Mouse (Mus musculus): ENCODE results near the gene Ext2. TPM values are rescaled to one million over a fixed set of nuclear protein-coding genes. Genes with fewer than 3 reads are reported as not detected.

The Ext2 gene
- polyA plus RNA-seq, 2 experiments, result 80.7 to 115 TPM

DNA sequence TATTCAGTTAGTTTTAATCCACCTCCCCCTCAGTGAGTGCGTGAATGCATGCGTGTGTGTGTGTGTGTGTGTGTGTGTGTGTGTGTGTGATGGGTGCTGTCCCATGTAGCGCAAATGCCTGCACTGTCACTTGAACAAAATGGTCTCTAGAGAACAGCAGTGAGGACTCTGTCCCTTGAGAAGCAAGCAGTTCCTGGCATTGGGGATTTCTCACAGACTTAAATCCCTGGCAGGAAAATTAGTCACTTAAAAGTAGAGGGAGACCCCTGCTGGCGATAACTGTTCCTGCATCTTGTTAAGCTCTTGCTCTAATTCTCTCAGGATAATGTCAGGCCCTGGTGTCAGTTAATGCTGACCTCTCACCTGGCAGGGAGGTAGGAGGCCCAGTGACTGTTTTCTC lies 36.2 kb downstream of the Ext2 start:
- H3K27me3 ChIP-seq (ENCODE audit: control insufficient read depth, insufficient read depth, low read length), result no peaks in the 10 kb centered on the region; the same call in 1 of the 2 replicates
- H3K4me2 ChIP-seq (replicated peaks; ENCODE audit: low read depth, low read length, severe bottlenecking), result no peak overlapping the region
- H3K4me3 ChIP-seq (replicated peaks; ENCODE audit: low read length), result no peak overlapping the region
- no peaks in the 10 kb centered on the region for H3K9me3 ChIP-seq (ENCODE audit: control insufficient read depth, low read length)
- no peak overlapping the region for H3K27ac ChIP-seq (replicated peaks; ENCODE audit: low read depth, low read length)
- DNase-seq (ENCODE audit: low spot score) (peak; percentile 85), ATAC-seq (ENCODE audit: low FRiP score, low read depth) (no peak)
- 48% methylated on average over 4 of the region's 4 CpGs for WGBS
- H3K4me1 ChIP-seq (ENCODE audit: control insufficient read depth, insufficient read depth, low read length), result peaks cover 2% of the 10 kb centered on the region; the same call in 1 of the 2 replicates
- H3K9ac ChIP-seq (ENCODE audit: low read depth, low read length, severe bottlenecking), result no peak overlapping the region
- peaks cover 33% of the 10 kb centered on the region for H3K36me3 ChIP-seq (ENCODE audit: control insufficient read depth, insufficient read depth, low read length)
- no peak for TF ChIP-seq POLR2A (IDR thresholded peaks at IDR 0.05; ENCODE audit: borderline replicate concordance, extremely low read depth, insufficient read depth, insufficient read length)

GRCm38 (mm10) chr2:93785432-93785798 lies 37.0 kb downstream of the Ext2 start:
- Histone ChIP-seq H3K9ac (ENCODE audit: low read depth, low read length, severe bottlenecking) (no peak overlapping the region), H3K36me3 (ENCODE audit: control insufficient read depth, insufficient read depth, low read length) (peaks cover 25% of the 10 kb centered on the region)
- 36% methylated on average over 2 of the region's 2 CpGs for WGBS

DNA sequence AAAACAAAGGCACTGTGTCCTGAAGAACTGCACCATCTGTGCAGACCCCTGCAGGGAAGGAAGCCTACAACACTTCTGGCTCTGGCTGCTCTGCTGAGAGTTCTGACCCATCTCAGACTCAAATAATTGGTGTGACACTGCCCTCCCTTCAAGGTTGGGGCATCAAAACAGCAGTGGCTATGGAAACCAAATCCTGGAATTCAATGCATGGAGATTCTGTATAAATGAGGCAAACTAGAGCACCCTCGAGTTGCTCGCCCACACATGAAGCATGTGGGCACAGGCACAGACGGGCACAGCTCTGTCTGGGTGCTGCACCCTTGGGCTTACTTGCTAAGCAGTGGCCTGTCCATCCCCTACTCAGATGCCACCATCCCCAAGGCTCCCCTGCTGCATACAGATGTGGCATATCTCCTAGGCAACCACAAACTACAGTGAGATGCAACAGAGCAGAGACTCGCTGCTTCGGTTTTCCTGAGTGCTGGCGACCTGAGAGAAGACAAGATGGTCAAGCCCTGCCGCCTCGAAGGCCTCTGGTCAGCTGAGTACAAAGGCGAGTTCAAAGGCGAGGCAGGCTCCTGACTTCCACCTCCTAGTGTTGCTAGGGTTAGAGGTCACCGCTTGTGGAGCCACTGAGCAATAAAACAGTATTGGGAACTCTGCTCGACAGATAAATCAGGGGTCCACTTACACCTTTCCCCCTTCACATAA lies 37.5 kb downstream of the Ext2 start:
- Histone ChIP-seq H3K27me3 (ENCODE audit: control insufficient read depth, insufficient read depth, low read length) (no peaks in the 10 kb centered on the region; the same call in 1 of the 2 replicates), H3K9ac (ENCODE audit: low read depth, low read length, severe bottlenecking) (no peak overlapping the region), H3K4me1 (ENCODE audit: control insufficient read depth, insufficient read depth, low read length) (peaks cover 12% of the 10 kb centered on the region), H3K36me3 (ENCODE audit: control insufficient read depth, insufficient read depth, low read length) (peaks cover 20% of the 10 kb centered on the region), H3K9me3 (ENCODE audit: control insufficient read depth, low read length) (no peaks in the 10 kb centered on the region), H3K4me2 (replicated peaks; ENCODE audit: low read depth, low read length, severe bottlenecking) (no peak overlapping the region), H3K4me3 (replicated peaks; ENCODE audit: low read length) (no peak overlapping the region), H3K27ac (replicated peaks; ENCODE audit: low read depth, low read length) (no peak overlapping the region)
- no peak for TF ChIP-seq POLR2A (IDR thresholded peaks at IDR 0.05; ENCODE audit: borderline replicate concordance, extremely low read depth, insufficient read depth, insufficient read length)
- DNase-seq (ENCODE audit: low spot score), result no peak
- ATAC-seq (ENCODE audit: low FRiP score, low read depth), result no peak
- WGBS, result 33% methylated on average over 12 of the region's 12 CpGs

More at GRCm38 (mm10) chr2:93785432-93785798, 37.0 kb downstream of the Ext2 start:
- no peak for TF ChIP-seq POLR2A (IDR thresholded peaks at IDR 0.05; ENCODE audit: borderline replicate concordance, extremely low read depth, insufficient read depth, insufficient read length)
- Histone ChIP-seq H3K27ac (replicated peaks; ENCODE audit: low read depth, low read length) (no peak overlapping the region), H3K9me3 (ENCODE audit: control insufficient read depth, low read length) (no peaks in the 10 kb centered on the region), H3K4me2 (replicated peaks; ENCODE audit: low read depth, low read length, severe bottlenecking) (no peak overlapping the region), H3K4me3 (replicated peaks; ENCODE audit: low read length) (no peak overlapping the region), H3K4me1 (ENCODE audit: control insufficient read depth, insufficient read depth, low read length) (peaks cover 7% of the 10 kb centered on the region; the same call in 1 of the 2 replicates), H3K27me3 (ENCODE audit: control insufficient read depth, insufficient read depth, low read length) (no peaks in the 10 kb centered on the region; the same call in 1 of the 2 replicates)
- DNase-seq (ENCODE audit: low spot score) (no peak), ATAC-seq (ENCODE audit: low FRiP score, low read depth) (no peak)

- 67% methylated on average over 9 of the region's 9 CpGs for WGBS
- H3K9me3 ChIP-seq (ENCODE audit: control insufficient read depth, low read length), result no peaks in the 10 kb centered on the region
- no peak overlapping the region for H3K27ac ChIP-seq (replicated peaks; ENCODE audit: low read depth, low read length)
- H3K27me3 ChIP-seq (ENCODE audit: control insufficient read depth, insufficient read depth, low read length), result no peaks in the 10 kb centered on the region; the same call in 1 of the 2 replicates
- no peak for TF ChIP-seq POLR2A (IDR thresholded peaks at IDR 0.05; ENCODE audit: borderline replicate concordance, extremely low read depth, insufficient read depth, insufficient read length)
- H3K4me2 ChIP-seq (replicated peaks; ENCODE audit: low read depth, low read length, severe bottlenecking), result no peak overlapping the region
- ATAC-seq (ENCODE audit: low FRiP score, low read depth) (no peak), DNase-seq (ENCODE audit: low spot score) (no peak)
- peaks cover 20% of the 10 kb centered on the region for H3K4me1 ChIP-seq (ENCODE audit: control insufficient read depth, insufficient read depth, low read length)
- peaks cover 18% of the 10 kb centered on the region for H3K36me3 ChIP-seq (ENCODE audit: control insufficient read depth, insufficient read depth, low read length)
- no peak overlapping the region for H3K9ac ChIP-seq (ENCODE audit: low read depth, low read length, severe bottlenecking)
- H3K4me3 ChIP-seq (replicated peaks; ENCODE audit: low read length), result no peak overlapping the region
Observed at GRCm38 (mm10) chr2:93783926-93784539, 38.3 kb downstream of the Ext2 start.

DNA sequence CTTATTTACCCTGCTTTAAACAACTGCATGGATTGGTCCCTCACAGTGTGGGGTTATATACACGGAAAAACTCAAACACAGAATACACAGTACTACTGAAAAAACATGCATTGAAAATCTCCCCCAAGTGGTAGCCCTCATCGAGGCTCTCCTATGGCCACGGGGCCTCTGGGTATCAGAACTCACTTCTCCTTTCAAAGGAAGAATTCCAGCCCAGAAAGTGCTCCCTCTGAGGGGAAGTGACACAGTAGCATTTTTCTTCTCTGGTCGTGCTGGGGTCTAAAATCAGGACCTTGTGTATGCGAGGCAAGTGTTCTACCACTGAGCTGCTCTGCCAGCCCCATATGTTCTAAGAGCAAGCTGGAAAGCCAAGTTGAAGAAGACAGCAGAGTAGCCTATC lies 39.7 kb downstream of the Ext2 start:
- DNase-seq (ENCODE audit: low spot score) (no peak), ATAC-seq (ENCODE audit: low FRiP score, low read depth) (no peak)
- Histone ChIP-seq H3K27me3 (ENCODE audit: control insufficient read depth, insufficient read depth, low read length) (peaks cover 4% of the 10 kb centered on the region; the same call in 1 of the 2 replicates), H3K9me3 (ENCODE audit: control insufficient read depth, low read length) (no peaks in the 10 kb centered on the region), H3K27ac (replicated peaks; ENCODE audit: low read depth, low read length) (no peak overlapping the region), H3K4me3 (replicated peaks; ENCODE audit: low read length) (no peak overlapping the region), H3K4me2 (replicated peaks; ENCODE audit: low read depth, low read length, severe bottlenecking) (no peak overlapping the region), H3K9ac (ENCODE audit: low read depth, low read length, severe bottlenecking) (no peak overlapping the region), H3K4me1 (ENCODE audit: control insufficient read depth, insufficient read depth, low read length) (peaks cover 26% of the 10 kb centered on the region), H3K36me3 (ENCODE audit: control insufficient read depth, insufficient read depth, low read length) (peaks cover 13% of the 10 kb centered on the region)
- TF ChIP-seq POLR2A (IDR thresholded peaks at IDR 0.05; ENCODE audit: borderline replicate concordance, extremely low read depth, insufficient read depth, insufficient read length), result no peak
- WGBS, result 54% methylated on average over 5 of the region's 5 CpGs

Data from limb, embryonic 14.5 days (tissue).